Mouse (Mus musculus): Measurements from ENCODE around the gene Rpl10a. TPM values are rescaled to one million over a fixed set of nuclear protein-coding genes. Genes with fewer than 3 reads are reported as not detected.
A peak's percentile ranks its signal among the peaks of the same experiment; 100 is the strongest.

The Rpl10a gene
- polyA plus RNA-seq, 1 experiment from 2014 or later: 653 TPM

GRCm38 (mm10) chr17:28361921-28362652, 33.8 kb downstream of the Rpl10a start:
- ATAC-seq (ENCODE audit: low FRiP score, low TSS enrichment): no peak
- Histone ChIP-seq H3K27ac (ENCODE audit: low read length) (no peak overlapping the region), H3K9ac (replicated peaks; ENCODE audit: low read length) (peak overlapping the region; percentile 58), H3K4me1 (ENCODE audit: insufficient read depth, low read length) (peaks cover 28% of the 10 kb centered on the region), H3K27me3 (ENCODE audit: insufficient read depth, low read length) (peaks cover 28% of the 10 kb centered on the region), H3K4me2 (replicated peaks; ENCODE audit: low read depth, low read length) (peak overlapping the region; percentile 60), H3K36me3 (ENCODE audit: insufficient read depth, low read length) (no peaks in the 10 kb centered on the region), H3K9me3 (ENCODE audit: low read length) (no peaks in the 10 kb centered on the region), H3K4me3 (ENCODE audit: low read length) (peak overlapping the region; percentile 42)
- 40% methylated on average over 11 of the region's 11 CpGs for WGBS

- Histone ChIP-seq H3K27ac (ENCODE audit: low read length) (no peak overlapping the region), H3K4me1 (ENCODE audit: insufficient read depth, low read length) (peaks cover 28% of the 10 kb centered on the region), H3K9ac (replicated peaks; ENCODE audit: low read length) (peak overlapping the region; percentile 58), H3K4me3 (ENCODE audit: low read length) (peak overlapping the region; percentile 42), H3K9me3 (ENCODE audit: low read length) (no peaks in the 10 kb centered on the region), H3K27me3 (ENCODE audit: insufficient read depth, low read length) (peaks cover 28% of the 10 kb centered on the region), H3K36me3 (ENCODE audit: insufficient read depth, low read length) (no peaks in the 10 kb centered on the region), H3K4me2 (replicated peaks; ENCODE audit: low read depth, low read length) (peak overlapping the region; percentile 60)
- 3% methylated on average over 25 of the region's 25 CpGs for WGBS
- no peak for ATAC-seq (ENCODE audit: low FRiP score, low TSS enrichment)
Observed at GRCm38 (mm10) chr17:28362653-28363292, 34.5 kb downstream of the Rpl10a start.

GRCm38 (mm10) chr17:28363507-28363906, 35.2 kb downstream of the Rpl10a start:
- WGBS: 14% methylated on average over 6 of the region's 6 CpGs
- Histone ChIP-seq H3K4me3 (ENCODE audit: low read length) (0 out of 2 replicates have a peak overlapping the region, but pooled peaks have one; percentile 31), H3K27me3 (ENCODE audit: insufficient read depth, low read length) (peaks cover 28% of the 10 kb centered on the region), H3K27ac (ENCODE audit: low read length) (no peak overlapping the region), H3K9ac (replicated peaks; ENCODE audit: low read length) (peak overlapping the region; percentile 58; the same call in 1 of the 2 replicates), H3K4me2 (replicated peaks; ENCODE audit: low read depth, low read length) (peak overlapping the region; percentile 60), H3K9me3 (ENCODE audit: low read length) (no peaks in the 10 kb centered on the region), H3K4me1 (ENCODE audit: insufficient read depth, low read length) (peaks cover 28% of the 10 kb centered on the region), H3K36me3 (ENCODE audit: insufficient read depth, low read length) (no peaks in the 10 kb centered on the region)
- no peak for ATAC-seq (ENCODE audit: low FRiP score, low TSS enrichment)

GRCm38 (mm10) chr17:28365122-28365521, 36.9 kb downstream of the Rpl10a start, which contains the start of gene Tulp1:
TSS of gene Tulp1 (minus strand) at chr17:28365222.
- ATAC-seq (ENCODE audit: low FRiP score, low TSS enrichment): no peak
- Histone ChIP-seq H3K27me3 (ENCODE audit: insufficient read depth, low read length) (peaks cover 28% of the 10 kb centered on the region), H3K4me2 (replicated peaks; ENCODE audit: low read depth, low read length) (peak within 1 kb of the TSS; percentile 53), H3K9ac (replicated peaks; ENCODE audit: low read length) (peak within 1 kb of the TSS; percentile 48), H3K9me3 (ENCODE audit: low read length) (no peaks in the 10 kb centered on the region), H3K36me3 (ENCODE audit: insufficient read depth, low read length) (no peaks in the 10 kb centered on the region), H3K4me1 (ENCODE audit: insufficient read depth, low read length) (peaks cover 28% of the 10 kb centered on the region), H3K4me3 (ENCODE audit: low read length) (peak within 1 kb of the TSS; percentile 31), H3K27ac (ENCODE audit: low read length) (no peak within 1 kb of the TSS)
- 47% methylated on average over 8 of the region's 8 CpGs for WGBS

- H3K4me1 ChIP-seq (ENCODE audit: insufficient read depth, low read length): peaks cover 14% of the 10 kb centered on the region
- peak; percentile 55; the same call in 1 of the 2 replicates for ATAC-seq (ENCODE audit: low FRiP score, low TSS enrichment)
- WGBS: 5% methylated on average over 13 of the region's 13 CpGs
- no peaks in the 10 kb centered on the region for H3K36me3 ChIP-seq (ENCODE audit: insufficient read depth, low read length)
- H3K27me3 ChIP-seq (ENCODE audit: insufficient read depth, low read length): peaks cover 20% of the 10 kb centered on the region
- H3K4me2 ChIP-seq (replicated peaks; ENCODE audit: low read depth, low read length): no peak overlapping the region; the same call in 1 of the 2 replicates
- H3K4me3 ChIP-seq (ENCODE audit: low read length): no peak overlapping the region
- no peaks in the 10 kb centered on the region for H3K9me3 ChIP-seq (ENCODE audit: low read length)
- 0 out of 2 replicates have a peak overlapping the region, but pooled peaks have one; percentile 19 for H3K9ac ChIP-seq (replicated peaks; ENCODE audit: low read length)
- no peak overlapping the region for H3K27ac ChIP-seq (ENCODE audit: low read length)
Observed at GRCm38 (mm10) chr17:28368449-28368848, 40.2 kb downstream of the Rpl10a start.

GRCm38 (mm10) chr17:28369056-28369455, 40.8 kb downstream of the Rpl10a start:
- no peak for ATAC-seq (ENCODE audit: low FRiP score, low TSS enrichment)
- 69% methylated on average over 5 of the region's 5 CpGs for WGBS

GRCm38 (mm10) chr17:28371286-28371685, 43.0 kb downstream of the Rpl10a start:
- Histone ChIP-seq H3K4me3 (ENCODE audit: low read length) (no peak overlapping the region), H3K4me2 (replicated peaks; ENCODE audit: low read depth, low read length) (no peak overlapping the region), H3K9ac (replicated peaks; ENCODE audit: low read length) (no peak overlapping the region), H3K27ac (ENCODE audit: low read length) (no peak overlapping the region), H3K4me1 (ENCODE audit: insufficient read depth, low read length) (peaks cover 5% of the 10 kb centered on the region; the same call in 1 of the 2 replicates), H3K36me3 (ENCODE audit: insufficient read depth, low read length) (no peaks in the 10 kb centered on the region), H3K9me3 (ENCODE audit: low read length) (no peaks in the 10 kb centered on the region), H3K27me3 (ENCODE audit: insufficient read depth, low read length) (peaks cover 19% of the 10 kb centered on the region)
- WGBS: 77% methylated on average over 2 of the region's 2 CpGs
- no peak for ATAC-seq (ENCODE audit: low FRiP score, low TSS enrichment)

More at GRCm38 (mm10) chr17:28369056-28369455, 40.8 kb downstream of the Rpl10a start:
- H3K4me2 ChIP-seq (replicated peaks; ENCODE audit: low read depth, low read length): no peak overlapping the region
- H3K9me3 ChIP-seq (ENCODE audit: low read length): no peaks in the 10 kb centered on the region
- peaks cover 8% of the 10 kb centered on the region for H3K4me1 ChIP-seq (ENCODE audit: insufficient read depth, low read length)
- H3K36me3 ChIP-seq (ENCODE audit: insufficient read depth, low read length): no peaks in the 10 kb centered on the region
- H3K27ac ChIP-seq (ENCODE audit: low read length): no peak overlapping the region
- H3K9ac ChIP-seq (replicated peaks; ENCODE audit: low read length): no peak overlapping the region
- peaks cover 15% of the 10 kb centered on the region for H3K27me3 ChIP-seq (ENCODE audit: insufficient read depth, low read length)
- H3K4me3 ChIP-seq (ENCODE audit: low read length): no peak overlapping the region

- H3K9ac ChIP-seq (replicated peaks; ENCODE audit: low read length): no peak overlapping the region
- peaks cover 19% of the 10 kb centered on the region for H3K27me3 ChIP-seq (ENCODE audit: insufficient read depth, low read length)
- no peaks in the 10 kb centered on the region for H3K36me3 ChIP-seq (ENCODE audit: insufficient read depth, low read length)
- H3K4me3 ChIP-seq (ENCODE audit: low read length): no peak overlapping the region
- peaks cover 5% of the 10 kb centered on the region; the same call in 1 of the 2 replicates for H3K4me1 ChIP-seq (ENCODE audit: insufficient read depth, low read length)
- WGBS: 79% methylated on average over 1 of the region's 1 CpGs
- no peak overlapping the region for H3K4me2 ChIP-seq (replicated peaks; ENCODE audit: low read depth, low read length)
- H3K27ac ChIP-seq (ENCODE audit: low read length): no peak overlapping the region
- no peaks in the 10 kb centered on the region for H3K9me3 ChIP-seq (ENCODE audit: low read length)
- no peak for ATAC-seq (ENCODE audit: low FRiP score, low TSS enrichment)
Observed at GRCm38 (mm10) chr17:28371941-28372340, 43.7 kb downstream of the Rpl10a start.

- H3K4me3 ChIP-seq (ENCODE audit: low read length): no peak overlapping the region
- no peak overlapping the region for H3K27ac ChIP-seq (ENCODE audit: low read length)
- no peaks in the 10 kb centered on the region for H3K9me3 ChIP-seq (ENCODE audit: low read length)
- WGBS: 17% methylated on average over 10 of the region's 10 CpGs
- peaks cover 5% of the 10 kb centered on the region; the same call in 1 of the 2 replicates for H3K4me1 ChIP-seq (ENCODE audit: insufficient read depth, low read length)
- H3K4me2 ChIP-seq (replicated peaks; ENCODE audit: low read depth, low read length): peak overlapping the region; percentile 26
- H3K36me3 ChIP-seq (ENCODE audit: insufficient read depth, low read length): no peaks in the 10 kb centered on the region
- ATAC-seq (ENCODE audit: low FRiP score, low TSS enrichment): peak; percentile 47; the same call in 1 of the 2 replicates
- peaks cover 19% of the 10 kb centered on the region for H3K27me3 ChIP-seq (ENCODE audit: insufficient read depth, low read length)
- no peak overlapping the region for H3K9ac ChIP-seq (replicated peaks; ENCODE audit: low read length)
Observed at GRCm38 (mm10) chr17:28373821-28374220, 45.5 kb downstream of the Rpl10a start.
